Mouse (Mus musculus) monocyte, adult 2 months (primary cell): ENCODE results near the gene Ltbp1.

Source experiments
- DNase-seq, 2 experiments: peaks; one replicate each; pipeline ENCODE4 v3.0.0; 2022; ENCODE audit warnings: low spot score in 2 of 2, low read depth in 1 of 2

Ltbp1 gene

GRCm38 (mm10) chr17:75341227-75341626 is 335.9 kb downstream of the Ltbp1 start:
- DNase-seq, result no peak

GRCm38 (mm10) chr17:75345116-75345515 is 339.7 kb downstream of the Ltbp1 start:
- DNase-seq, result no peak

GRCm38 (mm10) chr17:75347414-75347813 is 342.0 kb downstream of the Ltbp1 start:
- DNase-seq, result no peak

- DNase-seq, result peak in 1 of 2 experiments; percentile 30
Measured at GRCm38 (mm10) chr17:75349109-75349508, 343.7 kb downstream of the Ltbp1 start.

- DNase-seq, result no peak
Measured at GRCm38 (mm10) chr17:75349602-75350001, 344.2 kb downstream of the Ltbp1 start.

GRCm38 (mm10) chr17:75353323-75353722 is 348.0 kb downstream of the Ltbp1 start:
- DNase-seq, result no peak

- no peak for DNase-seq
Measured at GRCm38 (mm10) chr17:75355431-75355830, 350.1 kb downstream of the Ltbp1 start.

GRCm38 (mm10) chr17:75360111-75360510 is 354.7 kb downstream of the Ltbp1 start:
- DNase-seq, result no peak

- DNase-seq, result no peak
Measured at GRCm38 (mm10) chr17:75366332-75366731, 361.0 kb downstream of the Ltbp1 start.

- DNase-seq, result no peak
Measured at GRCm38 (mm10) chr17:75367486-75368155, 362.3 kb downstream of the Ltbp1 start.

GRCm38 (mm10) chr17:75368580-75368979 is 363.2 kb downstream of the Ltbp1 start:
- DNase-seq, result no peak

- no peak for DNase-seq
Measured at GRCm38 (mm10) chr17:75369351-75369750, 364.0 kb downstream of the Ltbp1 start.

- no peak for DNase-seq
Measured at GRCm38 (mm10) chr17:75370120-75370519, 364.8 kb downstream of the Ltbp1 start.

- DNase-seq, result no peak
Measured at GRCm38 (mm10) chr17:75371650-75372049, 366.3 kb downstream of the Ltbp1 start.

- peak in 1 of 2 experiments; percentile 36 for DNase-seq
Measured at GRCm38 (mm10) chr17:75372371-75372770, 367.0 kb downstream of the Ltbp1 start.

GRCm38 (mm10) chr17:75374287-75375024 is 369.1 kb downstream of the Ltbp1 start:
- DNase-seq, result no peak

GRCm38 (mm10) chr17:75378256-75378871 is 373.0 kb downstream of the Ltbp1 start:
- no peak for DNase-seq

GRCm38 (mm10) chr17:75380167-75380566 is 374.8 kb downstream of the Ltbp1 start:
- DNase-seq, result no peak

GRCm38 (mm10) chr17:75388402-75388801 is 383.0 kb downstream of the Ltbp1 start:
- DNase-seq, result no peak

- no peak for DNase-seq
Measured at GRCm38 (mm10) chr17:75390142-75390541, 384.8 kb downstream of the Ltbp1 start.

- no peak for DNase-seq
Measured at GRCm38 (mm10) chr17:75391429-75392192, 386.2 kb downstream of the Ltbp1 start.
